ENCODE assay signal across 10 mouse cellular contexts in genomic region chr5:112281676-112282075, GRCm38 (mm10). TPM values are rescaled to one million over a fixed set of nuclear protein-coding genes. Genes with fewer than 3 reads are reported as not detected.
DNase-seq lines count a peak whose midpoint lies in the region; ATAC-seq and TF ChIP-seq lines count a peak whose summit lies in the region.
"Had no signal": no experiment of that assay in that cellular context is flagged by ENCODE, and none has a peak within 500 bp of the region (broad histone marks: within the 10 kb centered on the region; RNA-seq: fewer than 3 reads in every experiment).

No protein-coding gene starts in this region.

- H3K36me3 ChIP-seq in forebrain, embryonic 13.5 days (ENCODE audit: poor library complexity, severe bottlenecking) = no peaks in the 10 kb centered on the region
- H3K36me3 ChIP-seq in forebrain, embryonic 14.5 days (ENCODE audit: control insufficient read depth, insufficient read depth, low read length) = no peaks in the 10 kb centered on the region
- no peaks in the 10 kb centered on the region; the same call in 1 of the 2 replicates for H3K36me3 ChIP-seq in limb, embryonic 14.5 days (ENCODE audit: control insufficient read depth, insufficient read depth, low read length)
- H3K36me3 ChIP-seq in limb, embryonic 10.5 days = peaks cover 7% of the 10 kb centered on the region
- peaks cover 3% of the 10 kb centered on the region; the same call in 1 of the 2 replicates for H3K36me3 ChIP-seq in liver, postnatal 0 days (replicated peaks; ENCODE audit: insufficient read depth, low read length)
- no peaks in the 10 kb centered on the region for H3K36me3 ChIP-seq in midbrain, embryonic 13.5 days
- H3K36me3 ChIP-seq: heart, embryonic 10.5 days had no signal

- peaks cover 43% of the 10 kb centered on the region for H3K4me1 ChIP-seq in forebrain, embryonic 13.5 days
- H3K4me1 ChIP-seq in forebrain, embryonic 14.5 days (ENCODE audit: control insufficient read depth, insufficient read depth, low read length) = peaks cover 10% of the 10 kb centered on the region
- H3K4me1 ChIP-seq in limb, embryonic 14.5 days (ENCODE audit: control insufficient read depth, insufficient read depth, low read length) = peaks cover 8% of the 10 kb centered on the region
- peaks cover 66% of the 10 kb centered on the region for H3K4me1 ChIP-seq in limb, embryonic 10.5 days
- peaks cover 87% of the 10 kb centered on the region for H3K4me1 ChIP-seq in liver, postnatal 0 days (ENCODE audit: insufficient read depth)
- H3K4me1 ChIP-seq in midbrain, embryonic 13.5 days (replicated peaks) = peaks cover 43% of the 10 kb centered on the region

- no peak overlapping the region for H3K27ac ChIP-seq in forebrain, embryonic 13.5 days
- no peak overlapping the region for H3K27ac ChIP-seq in forebrain, embryonic 14.5 days (ENCODE audit: low read depth, low read length)
- no peak overlapping the region for H3K27ac ChIP-seq in limb, embryonic 14.5 days (replicated peaks; ENCODE audit: low read depth, low read length)
- H3K27ac ChIP-seq in limb, embryonic 10.5 days = no peak overlapping the region
- H3K27ac ChIP-seq in liver, postnatal 0 days (ENCODE audit: low read depth) = peak overlapping the region; percentile 85
- H3K27ac ChIP-seq in midbrain, embryonic 13.5 days = no peak overlapping the region

- no peak for TF ChIP-seq EP300 in liver, postnatal 0 days (IDR thresholded peaks at IDR 0.05; ENCODE audit: low read depth)

- ATAC-seq in forebrain, embryonic 13.5 days = no peak
- ATAC-seq in forebrain, embryonic 14.5 days = no peak
- no peak for ATAC-seq in limb, embryonic 14.5 days (ENCODE audit: low FRiP score, low read depth)
- ATAC-seq in liver, postnatal 0 days = no peak
- no peak for ATAC-seq in midbrain, embryonic 13.5 days

- no peak overlapping the region for H3K4me3 ChIP-seq in forebrain, embryonic 13.5 days
- no peak overlapping the region for H3K4me3 ChIP-seq in forebrain, embryonic 14.5 days (ENCODE audit: low read depth, low read length)
- no peak overlapping the region for H3K4me3 ChIP-seq in limb, embryonic 14.5 days (replicated peaks; ENCODE audit: low read length)
- no peak overlapping the region for H3K4me3 ChIP-seq in limb, embryonic 10.5 days
- no peak overlapping the region for H3K4me3 ChIP-seq in liver, postnatal 0 days (ENCODE audit: low read depth, low read length)
- H3K4me3 ChIP-seq in midbrain, embryonic 13.5 days (replicated peaks) = no peak overlapping the region
- H3K4me3 ChIP-seq: heart, embryonic 10.5 days had no signal

- WGBS in forebrain, embryonic 13.5 days = 80% methylated on average over 4 of the region's 4 CpGs
- 84% methylated on average over 4 of the region's 4 CpGs for WGBS in forebrain, embryonic 14.5 days
- 74% methylated on average over 4 of the region's 4 CpGs for WGBS in limb, embryonic 14.5 days
- 89% methylated on average over 4 of the region's 4 CpGs for WGBS in limb, embryonic 10.5 days
- WGBS in liver, postnatal 0 days (ENCODE audit: insufficient replicate concordance) = 51% methylated on average over 4 of the region's 4 CpGs
- 88% methylated on average over 4 of the region's 4 CpGs for WGBS in midbrain, embryonic 13.5 days

- H3K4me2 ChIP-seq in forebrain, embryonic 13.5 days = no peak overlapping the region
- no peak overlapping the region for H3K4me2 ChIP-seq in forebrain, embryonic 14.5 days (ENCODE audit: low read length)
- H3K4me2 ChIP-seq in limb, embryonic 14.5 days (replicated peaks; ENCODE audit: low read depth, low read length, severe bottlenecking) = no peak overlapping the region
- H3K4me2 ChIP-seq in liver, postnatal 0 days (ENCODE audit: low read depth, low read length) = peak overlapping the region; percentile 79
- H3K4me2 ChIP-seq in midbrain, embryonic 13.5 days (replicated peaks) = no peak overlapping the region

- TF ChIP-seq POLR2A in limb, embryonic 14.5 days (IDR thresholded peaks at IDR 0.05; ENCODE audit: borderline replicate concordance, extremely low read depth, insufficient read depth, insufficient read length) = no peak

- no peak for TF ChIP-seq CTCF in liver, postnatal 0 days (IDR thresholded peaks at IDR 0.05; ENCODE audit: low read depth)

- H3K9me3 ChIP-seq in forebrain, embryonic 13.5 days (replicated peaks) = no peaks in the 10 kb centered on the region
- no peaks in the 10 kb centered on the region for H3K9me3 ChIP-seq in forebrain, embryonic 14.5 days (replicated peaks; ENCODE audit: control insufficient read depth, low read length)
- H3K9me3 ChIP-seq in limb, embryonic 14.5 days (ENCODE audit: control insufficient read depth, low read length) = no peaks in the 10 kb centered on the region
- no peaks in the 10 kb centered on the region for H3K9me3 ChIP-seq in limb, embryonic 10.5 days (replicated peaks)
- no peaks in the 10 kb centered on the region for H3K9me3 ChIP-seq in liver, postnatal 0 days (ENCODE audit: low read length)
- no peaks in the 10 kb centered on the region for H3K9me3 ChIP-seq in midbrain, embryonic 13.5 days
- H3K9me3 ChIP-seq: heart, embryonic 10.5 days had no signal

- no peak for DNase-seq in forebrain, embryonic 14.5 days (ENCODE audit: low spot score)
- no peak for DNase-seq in limb, embryonic 14.5 days (ENCODE audit: low spot score)
- DNase-seq in limb, embryonic 10.5 days (ENCODE audit: low spot score) = no peak
- DNase-seq in NIH3T3 (ENCODE audit: low read depth) = peak; percentile 47
- no peak for DNase-seq in liver, postnatal 0 days
- DNase-seq in embryo, embryonic 9.5 days (ENCODE audit: extremely low spot score) = no peak

- H3K27me3 ChIP-seq in forebrain, embryonic 13.5 days = no peaks in the 10 kb centered on the region
- H3K27me3 ChIP-seq in forebrain, embryonic 14.5 days (replicated peaks; ENCODE audit: control insufficient read depth, insufficient read depth, low read length) = no peaks in the 10 kb centered on the region
- H3K27me3 ChIP-seq in limb, embryonic 14.5 days (ENCODE audit: control insufficient read depth, insufficient read depth, low read length) = no peaks in the 10 kb centered on the region
- H3K27me3 ChIP-seq in limb, embryonic 10.5 days (ENCODE audit: low read depth, poor library complexity, severe bottlenecking) = no peaks in the 10 kb centered on the region
- no peaks in the 10 kb centered on the region for H3K27me3 ChIP-seq in liver, postnatal 0 days (ENCODE audit: insufficient read depth, low read length)
- no peaks in the 10 kb centered on the region for H3K27me3 ChIP-seq in midbrain, embryonic 13.5 days

- H3K9ac ChIP-seq in forebrain, embryonic 13.5 days = 0 out of 2 replicates have a peak overlapping the region, but pooled peaks have one; percentile 21
- H3K9ac ChIP-seq in forebrain, embryonic 14.5 days (ENCODE audit: low read length) = no peak overlapping the region
- H3K9ac ChIP-seq in limb, embryonic 14.5 days (ENCODE audit: low read depth, low read length, severe bottlenecking) = peak overlapping the region; percentile 31; the same call in 1 of the 2 replicates
- H3K9ac ChIP-seq in liver, postnatal 0 days (replicated peaks) = no peak overlapping the region
- no peak overlapping the region for H3K9ac ChIP-seq in midbrain, embryonic 13.5 days (replicated peaks)

RNA-seq across cellular contexts. Expression of gene Tpst2, which starts 5.2 kb away (rescaled TPM):
- 28.4 and 29.8 TPM in 2 replicates for polyA plus RNA-seq in forebrain, embryonic 13.5 days (2015; fragmentation: Nextera tagmentation; extraction: Ambion mirVana)
- 29.5 and 30.6 TPM in 2 replicates for polyA plus RNA-seq in forebrain, embryonic 14.5 days (2014; fragmentation: Nextera tagmentation; extraction: Ambion mirVana)
- 37.0 and 41.4 TPM in 2 replicates for polyA plus RNA-seq in limb, embryonic 14.5 days (2012; rRNA removed)
- 39.7 and 46.5 TPM in 2 replicates for polyA plus RNA-seq in limb, embryonic 14.5 days (2014; fragmentation: Nextera tagmentation; extraction: Ambion mirVana)
- polyA plus RNA-seq in limb, embryonic 10.5 days (2016; fragmentation: Nextera tagmentation; extraction: Ambion mirVana) = 37.5 and 38.0 TPM in 2 replicates
- 34.5 and 36.2 TPM in 2 replicates for polyA plus RNA-seq in liver, postnatal 0 days (2015; fragmentation: Nextera tagmentation; extraction: Ambion mirVana)
- 24.4 and 25.4 TPM in 2 replicates for polyA plus RNA-seq in midbrain, embryonic 13.5 days (2015; fragmentation: Nextera tagmentation; extraction: Ambion mirVana)

RNA-seq across cellular contexts. Expression of gene Crybb1, which starts 26.1 kb away (rescaled TPM):
- polyA plus RNA-seq in forebrain, embryonic 13.5 days (2015; fragmentation: Nextera tagmentation; extraction: Ambion mirVana) = 2.1 TPM in 2 replicates
- 2.5 and 4.6 TPM in 2 replicates for polyA plus RNA-seq in forebrain, embryonic 14.5 days (2014; fragmentation: Nextera tagmentation; extraction: Ambion mirVana)
- 0.50 and 0.54 TPM in 2 replicates for polyA plus RNA-seq in limb, embryonic 14.5 days (2012; rRNA removed)
- polyA plus RNA-seq in limb, embryonic 14.5 days (2014; fragmentation: Nextera tagmentation; extraction: Ambion mirVana) = 1.9 and 2.2 TPM in 2 replicates
- polyA plus RNA-seq in limb, embryonic 10.5 days (2016; fragmentation: Nextera tagmentation; extraction: Ambion mirVana) = not detected in 2 replicates
- 0.33 TPM in 1 of 2 replicates, not detected in the other for polyA plus RNA-seq in liver, postnatal 0 days (2015; fragmentation: Nextera tagmentation; extraction: Ambion mirVana)
- 2.7 and 3.3 TPM in 2 replicates for polyA plus RNA-seq in midbrain, embryonic 13.5 days (2015; fragmentation: Nextera tagmentation; extraction: Ambion mirVana)
- polyA plus RNA-seq: heart, embryonic 10.5 days; urinary bladder, adult 2 months had no signal

RNA-seq across cellular contexts. Expression of gene Cryba4, which starts 29.4 kb away (rescaled TPM):
- 0.42 and 1.6 TPM in 2 replicates for polyA plus RNA-seq in forebrain, embryonic 13.5 days (2015; fragmentation: Nextera tagmentation; extraction: Ambion mirVana)
- polyA plus RNA-seq in forebrain, embryonic 14.5 days (2014; fragmentation: Nextera tagmentation; extraction: Ambion mirVana) = 1.4 and 2.2 TPM in 2 replicates
- polyA plus RNA-seq in limb, embryonic 14.5 days (2012; rRNA removed) = 1.2 and 2.3 TPM in 2 replicates
- 1.8 and 2.1 TPM in 2 replicates for polyA plus RNA-seq in limb, embryonic 14.5 days (2014; fragmentation: Nextera tagmentation; extraction: Ambion mirVana)
- 0.34 and 0.46 TPM in 2 replicates for polyA plus RNA-seq in limb, embryonic 10.5 days (2016; fragmentation: Nextera tagmentation; extraction: Ambion mirVana)
- 0.59 and 0.86 TPM in 2 replicates for polyA plus RNA-seq in liver, postnatal 0 days (2015; fragmentation: Nextera tagmentation; extraction: Ambion mirVana)
- polyA plus RNA-seq in midbrain, embryonic 13.5 days (2015; fragmentation: Nextera tagmentation; extraction: Ambion mirVana) = 1.6 and 1.7 TPM in 2 replicates
- polyA plus RNA-seq: heart, embryonic 10.5 days had no signal

RNA-seq across cellular contexts. Expression of gene Tfip11, which starts 44.5 kb away (rescaled TPM):
- 29.9 and 35.7 TPM in 2 replicates for polyA plus RNA-seq in forebrain, embryonic 13.5 days (2015; fragmentation: Nextera tagmentation; extraction: Ambion mirVana)
- polyA plus RNA-seq in forebrain, embryonic 14.5 days (2014; fragmentation: Nextera tagmentation; extraction: Ambion mirVana) = 19.0 and 25.2 TPM in 2 replicates
- 33.4 and 35.2 TPM in 2 replicates for polyA plus RNA-seq in limb, embryonic 14.5 days (2012; rRNA removed)
- 23.1 and 25.9 TPM in 2 replicates for polyA plus RNA-seq in limb, embryonic 14.5 days (2014; fragmentation: Nextera tagmentation; extraction: Ambion mirVana)
- polyA plus RNA-seq in limb, embryonic 10.5 days (2016; fragmentation: Nextera tagmentation; extraction: Ambion mirVana) = 43.5 and 44.4 TPM in 2 replicates
- polyA plus RNA-seq in liver, postnatal 0 days (2015; fragmentation: Nextera tagmentation; extraction: Ambion mirVana) = 6.7 and 8.0 TPM in 2 replicates
- 35.9 and 36.3 TPM in 2 replicates for polyA plus RNA-seq in midbrain, embryonic 13.5 days (2015; fragmentation: Nextera tagmentation; extraction: Ambion mirVana)

Comparison
In these comparisons a context has a peak if more than half of its experiments do, and no peak if none do; other contexts are left out.
1. H3K9ac ChIP-seq: peak in forebrain, embryonic 13.5 days (single experiment) and limb, embryonic 14.5 days (single experiment); none in forebrain, embryonic 14.5 days (single experiment), liver, postnatal 0 days (single experiment) and midbrain, embryonic 13.5 days (single experiment).